Mouse (Mus musculus) erythroblast, embryonic 14.5 days (primary cell): ENCODE results near the gene Gp1ba.

Experiments
- GATA1 ChIP-seq: IDR thresholded peaks from 2 replicates; pipeline ENCODE4 v1.6.1; 2012; ENCODE audit warnings: low read length, inconsistent platforms, mixed read lengths
- TAL1 ChIP-seq: IDR thresholded peaks from 3 replicates; pipeline ENCODE4 v1.6.1; 2012; ENCODE audit warnings: low read length, inconsistent platforms, mixed read lengths

DNA sequence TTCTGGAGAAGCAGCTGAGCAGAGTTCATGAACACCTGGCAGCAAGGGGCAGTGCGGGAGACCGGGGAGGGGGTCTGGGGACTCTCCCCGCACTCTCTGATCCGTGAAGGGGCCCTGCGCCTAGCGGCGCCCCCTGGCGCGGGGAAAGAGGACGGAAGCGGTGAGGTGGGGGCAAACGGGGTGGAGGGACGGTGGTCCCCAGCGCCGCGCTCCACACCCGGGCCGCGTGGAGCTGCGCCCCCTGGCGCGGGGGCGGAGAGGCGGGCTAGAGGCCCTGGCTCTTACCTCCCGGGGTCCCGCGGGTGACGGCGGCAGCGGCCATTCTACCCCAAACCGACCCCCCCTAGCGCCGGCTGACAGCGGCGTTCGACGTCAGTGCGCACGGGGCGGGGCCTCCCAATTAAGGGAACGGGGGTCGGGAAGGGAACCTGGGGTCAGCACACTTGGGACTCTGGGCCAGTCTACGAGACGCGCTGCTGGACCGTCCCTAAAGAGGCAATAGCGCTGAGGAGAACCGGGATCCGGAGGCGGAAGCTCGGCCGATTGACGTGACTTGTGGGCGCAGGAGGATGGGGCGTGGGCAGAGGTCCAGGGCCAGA is 48.8 kb downstream of the Gp1ba start, which contains the start of gene Camta2:
- no peak for TF ChIP-seq TAL1
- no peak for TF ChIP-seq GATA1
